Mouse (Mus musculus) c-Kit-positive CD71-positive TER-119-negative erythroid progenitor cells, embryonic 14.5 days (primary cell): ENCODE measurements at regions not wholly inside any gene's neighbourhood (a gene's known extent, or its start where the extent isn't known, plus 50 kb on each side); places are given as distances from the start of the nearest gene placed in this dataset.

Experiments
- DNase-seq: peaks from one replicate; pipeline ENCODE4 v3.0.0-alpha.2; 2013; ENCODE audit warnings: low read depth

GRCm38 (mm10) chr10:100882584-100882983 is 292.3 kb downstream of the 1700017N19Rik start:
- DNase-seq = no peak

GRCm38 (mm10) chr10:100922976-100923375 is 332.7 kb downstream of the 1700017N19Rik start:
- no peak for DNase-seq

- DNase-seq = no peak
These were observed 336.8 kb downstream of the 1700017N19Rik start for GRCm38 (mm10) chr10:100927086-100927485.

DNA sequence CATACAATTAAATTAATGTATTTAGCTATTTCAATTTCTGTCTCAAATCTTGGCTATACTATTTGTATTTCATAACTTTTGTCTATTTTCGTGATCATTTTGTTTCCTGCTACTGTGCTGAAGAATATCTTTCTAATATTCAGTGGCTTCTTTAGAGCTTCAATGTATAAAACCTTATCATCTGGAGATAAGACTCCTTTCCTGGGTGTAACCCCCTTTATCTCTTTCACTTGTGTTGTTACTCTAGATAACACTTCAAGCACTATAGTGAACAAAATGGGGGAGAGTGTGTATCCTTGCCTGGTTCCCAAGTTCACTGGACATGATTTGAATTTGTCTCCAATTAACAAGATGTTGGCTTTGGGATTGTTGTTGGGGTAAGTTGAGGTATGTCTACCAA is 341.5 kb downstream of the 1700017N19Rik start:
- DNase-seq = no peak

- no peak for DNase-seq
These were observed 368.1 kb downstream of the 1700017N19Rik start for GRCm38 (mm10) chr10:100958371-100958770.

- DNase-seq = no peak
These were observed 413.2 kb downstream of the 1700017N19Rik start for GRCm38 (mm10) chr10:101003469-101003868.

DNA sequence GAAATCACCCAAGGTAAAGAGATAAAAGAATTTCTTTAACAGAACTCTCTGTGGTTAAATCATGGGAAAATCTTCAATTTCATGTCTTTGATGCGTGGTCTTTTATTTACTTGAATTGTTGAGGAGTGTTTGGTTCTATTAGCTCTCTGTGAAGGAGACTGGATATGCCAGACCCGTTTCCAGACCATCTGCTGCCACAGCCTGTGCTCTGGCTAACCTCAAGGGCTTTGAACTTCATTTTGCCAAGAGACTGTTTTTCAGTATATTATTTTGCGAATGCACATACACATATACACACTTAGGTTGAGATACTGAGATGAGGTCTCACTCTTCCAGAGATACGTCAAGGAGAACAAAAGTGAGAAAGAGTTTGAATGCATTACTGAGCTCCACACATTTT is 414.4 kb downstream of the 1700017N19Rik start:
- no peak for DNase-seq

- DNase-seq = no peak
These were observed 425.1 kb downstream of the 1700017N19Rik start for GRCm38 (mm10) chr10:101015416-101015815.

GRCm38 (mm10) chr10:101038630-101039029 is 448.3 kb downstream of the 1700017N19Rik start:
- no peak for DNase-seq

DNA sequence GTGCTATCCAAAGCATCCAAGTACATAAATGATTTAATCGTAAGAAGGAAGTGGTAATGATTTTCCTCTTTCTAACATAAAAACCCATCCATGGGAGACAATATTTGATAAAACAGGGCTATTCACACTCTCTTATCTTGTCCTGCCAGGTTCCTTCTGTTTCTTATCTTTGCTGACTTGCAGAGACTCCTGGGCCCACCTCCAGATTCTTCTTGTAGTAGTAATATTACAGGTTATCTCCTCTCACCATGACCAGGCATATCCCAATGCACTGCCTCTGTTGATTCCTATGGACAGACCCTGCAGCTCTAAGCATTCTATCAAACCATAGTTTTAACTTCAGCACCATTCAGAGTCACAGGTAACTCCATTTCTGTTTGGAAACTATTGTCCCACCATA is 448.8 kb downstream of the 1700017N19Rik start:
- no peak for DNase-seq
